Mouse (Mus musculus) ES-E14 (cell line): ENCODE data around the gene Cmss1. TPM values are rescaled to one million over a fixed set of nuclear protein-coding genes. Genes with fewer than 3 reads are reported as not detected.

ENCODE experiments used
- DNase-seq: peaks from one replicate; pipeline ENCODE4 v3.0.0-alpha.2; 2013; ENCODE audit warnings: low read depth, low spot score
- H3K27ac ChIP-seq: 2 replicates; pipeline ENCODE4 v1.5.1; 2012; ENCODE audit warnings: low read depth, mild to moderate bottlenecking, low read length, moderate library complexity, mixed read lengths; ENCODE audit not compliant: poor library complexity, insufficient read depth, severe bottlenecking
- H3K36me3 ChIP-seq: 2 replicates; pipeline ENCODE4 v1.6.1; 2012; ENCODE audit warnings: mild to moderate bottlenecking, low read length, moderate library complexity, mixed read lengths; ENCODE audit not compliant: control insufficient read depth, poor library complexity, insufficient read depth, severe bottlenecking
- H3K4me1 ChIP-seq, 2 experiments: fragments of 150-350 bp in 1 of 2; sonication (generic) in 1 of 2; 2 replicates each; pipeline ENCODE4 v1.6.1; 2012; ENCODE audit warnings: low read length in 2 of 2, mild to moderate bottlenecking in 1 of 2, mixed read lengths in 1 of 2; ENCODE audit not compliant: control insufficient read depth in 2 of 2, insufficient read depth in 2 of 2, poor library complexity in 1 of 2
- H3K4me3 ChIP-seq, 2 experiments: fragments of 150-350 bp in 1 of 2; sonication (generic) in 1 of 2; 2 replicates each; pipeline ENCODE4 v1.5.1; 2012; ENCODE audit warnings: low read length in 2 of 2, low read depth in 1 of 2, mild to moderate bottlenecking in 1 of 2, mixed read lengths in 1 of 2; ENCODE audit not compliant: insufficient read depth in 1 of 2, poor library complexity in 1 of 2, severe bottlenecking in 1 of 2
- H3K9ac ChIP-seq: 2 replicates; pipeline ENCODE4 v1.6.1; 2012; ENCODE audit warnings: low read depth, mild to moderate bottlenecking, low read length, mixed read lengths; ENCODE audit not compliant: poor library complexity, insufficient read depth, severe bottlenecking
- H3K9me3 ChIP-seq: fragments of 150-350 bp; sonication (generic); 2 replicates; pipeline ENCODE4 v1.6.1; 2012; ENCODE audit warnings: low read depth, mild to moderate bottlenecking, low read length; ENCODE audit not compliant: control insufficient read depth, insufficient read depth
- CHD2 ChIP-seq: IDR thresholded peaks from 2 replicates; pipeline ENCODE4 v1.6.1; 2014; ENCODE audit warnings: mild to moderate bottlenecking, low read depth, low read length, inconsistent platforms
- HCFC1 ChIP-seq: IDR thresholded peaks from 2 replicates; pipeline ENCODE4 v1.6.1; 2012; ENCODE audit warnings: low read length, inconsistent platforms, borderline replicate concordance; ENCODE audit not compliant: insufficient read depth
- MAFK ChIP-seq: IDR thresholded peaks from 2 replicates; pipeline ENCODE4 v1.6.1; 2014; ENCODE audit warnings: mild to moderate bottlenecking, low read depth, low read length, inconsistent platforms; ENCODE audit not compliant: insufficient read depth
- ZC3H11A ChIP-seq: IDR thresholded peaks from 2 replicates; pipeline ENCODE4 v1.6.1; 2012; ENCODE audit warnings: low read depth, mild to moderate bottlenecking, inconsistent platforms, low read length, borderline replicate concordance
- ZNF384 ChIP-seq: IDR thresholded peaks from 2 replicates; pipeline ENCODE4 v1.6.1; 2012; ENCODE audit warnings: low read depth, low read length, inconsistent platforms
- in situ Hi-C, 2 experiments: fragments of 600-800 bp; cut with MboI; formaldehyde crosslinking; loops; one replicate each; pipeline ENCODE4 v1.15.1; 2025; ENCODE audit warnings: low sequenced_read_pairs in 2 of 2, inconsistent platforms in 1 of 2; ENCODE audit not compliant: unreplicated experiment in 2 of 2
- total RNA-seq: library from RNA; depleted of rRNA; stranded (reverse); fragments of 300-350 nt; gene quantifications from 2 replicates; pipeline ENCODE4 v1.2.3, GENCODE M21; 2012

Gene Cmss1
- total RNA-seq, 1 experiment: 58.7 TPM

- Histone ChIP-seq H3K36me3 (no peaks in the 10 kb centered on the region), H3K27ac (no peak overlapping the region), H3K4me1 (peaks cover 2 to 8% of the 10 kb centered on the region in 2 experiments; a peak in 3 of 4 replicates), H3K9me3 (no peaks in the 10 kb centered on the region), H3K9ac (no peak overlapping the region), H3K4me3 (no peak overlapping the region)
- TF ChIP-seq MAFK (no peak), HCFC1 (no peak), ZC3H11A (no peak), CHD2 (no peak), ZNF384 (no peak)
- DNase-seq: no peak
- in situ Hi-C loops: loop anchor here in 1 of 2 experiments (25.0 kb wide), 1 partner anchor 339 kb away; the partner anchor contains the start of gene Tbc1d23
Observed at GRCm38 (mm10) chr16:57575764-57576388, 30.8 kb downstream of the Cmss1 start.

- TF ChIP-seq ZC3H11A (no peak), CHD2 (no peak), ZNF384 (no peak), HCFC1 (no peak), MAFK (no peak)
- in situ Hi-C loops: no loop called here
- no peak overlapping the region for H3K4me3 ChIP-seq
- no peaks in the 10 kb centered on the region for H3K36me3 ChIP-seq
- peaks cover 2 to 8% of the 10 kb centered on the region in 2 experiments; a peak in 3 of 4 replicates for H3K4me1 ChIP-seq
- DNase-seq: no peak
- no peaks in the 10 kb centered on the region for H3K9me3 ChIP-seq
- no peak overlapping the region for H3K9ac ChIP-seq
- H3K27ac ChIP-seq: no peak overlapping the region
Observed at GRCm38 (mm10) chr16:57573831-57574230, 32.8 kb downstream of the Cmss1 start.

- Histone ChIP-seq H3K9ac (no peak overlapping the region), H3K4me3 (no peak overlapping the region), H3K9me3 (no peaks in the 10 kb centered on the region), H3K36me3 (no peaks in the 10 kb centered on the region), H3K4me1 (no peaks in the 10 kb centered on the region), H3K27ac (no peak overlapping the region)
- no peak for DNase-seq
- TF ChIP-seq MAFK (no peak), HCFC1 (no peak), ZC3H11A (no peak), ZNF384 (no peak), CHD2 (no peak)
- in situ Hi-C loops: no loop called here
Observed at GRCm38 (mm10) chr16:57570789-57571311, 35.8 kb downstream of the Cmss1 start.

- in situ Hi-C loops: no loop called here
- Histone ChIP-seq H3K27ac (no peak overlapping the region), H3K36me3 (no peaks in the 10 kb centered on the region), H3K9me3 (no peaks in the 10 kb centered on the region), H3K9ac (no peak overlapping the region), H3K4me3 (no peak overlapping the region), H3K4me1 (no peaks in the 10 kb centered on the region)
- TF ChIP-seq HCFC1: no peak
- TF ChIP-seq ZNF384: no peak
- no peak for TF ChIP-seq MAFK
- no peak for TF ChIP-seq ZC3H11A
- TF ChIP-seq CHD2: no peak
- no peak for DNase-seq
Observed at GRCm38 (mm10) chr16:57568648-57569404, 37.8 kb downstream of the Cmss1 start.
